Mouse (Mus musculus): ENCODE data around the gene Sprr1b. TPM values are rescaled to one million over a fixed set of nuclear protein-coding genes. Genes with fewer than 3 reads are reported as not detected.

Sprr1b gene
- polyA plus RNA-seq, 1 experiment, result not detected

Other genes with a start within 250 kb of the Sprr1b start
- gene Sprr2a1, start 223.0 kb downstream of the Sprr1b start, polyA plus RNA-seq (2012; ENCODE audit: insufficient read depth, insufficient read length, missing spikeins), result not detected in 2 replicates
- gene Sprr2a2, start 222.9 kb downstream of the Sprr1b start, polyA plus RNA-seq (2012; ENCODE audit: insufficient read depth, insufficient read length, missing spikeins), result not detected in 2 replicates
- gene Sprr2a3, start 153.4 kb downstream of the Sprr1b start, polyA plus RNA-seq (2012; ENCODE audit: insufficient read depth, insufficient read length, missing spikeins), result not detected in 2 replicates
- not detected in 2 replicates for gene Sprr2b, start 122.2 kb downstream of the Sprr1b start, polyA plus RNA-seq (2012; ENCODE audit: insufficient read depth, insufficient read length, missing spikeins)
- not detected in 2 replicates for gene Sprr2d, start 99.6 kb downstream of the Sprr1b start, polyA plus RNA-seq (2012; ENCODE audit: insufficient read depth, insufficient read length, missing spikeins)
- not detected in 2 replicates for gene Sprr2e, start 86.6 kb downstream of the Sprr1b start, polyA plus RNA-seq (2012; ENCODE audit: insufficient read depth, insufficient read length, missing spikeins)
- gene Sprr2f, start 73.6 kb downstream of the Sprr1b start, polyA plus RNA-seq (2012; ENCODE audit: insufficient read depth, insufficient read length, missing spikeins), result not detected in 2 replicates
- gene Sprr2h, start 53.1 kb downstream of the Sprr1b start, polyA plus RNA-seq (2012; ENCODE audit: insufficient read depth, insufficient read length, missing spikeins), result not detected in 2 replicates
- not detected in 2 replicates for gene Sprr2i, start 30.8 kb downstream of the Sprr1b start, polyA plus RNA-seq (2012; ENCODE audit: insufficient read depth, insufficient read length, missing spikeins)
- not detected in 2 replicates for gene Sprr2j-ps, start 20.7 kb downstream of the Sprr1b start, polyA plus RNA-seq (2012; ENCODE audit: insufficient read depth, insufficient read length, missing spikeins)
- 31.8 and 35.2 TPM in 2 replicates for gene Gm9774, start 9.4 kb downstream of the Sprr1b start, polyA plus RNA-seq (2012; ENCODE audit: insufficient read depth, insufficient read length, missing spikeins)
- gene Sprr2k, start 6.2 kb downstream of the Sprr1b start, polyA plus RNA-seq (2012; ENCODE audit: insufficient read depth, insufficient read length, missing spikeins), result not detected in 2 replicates
- gene Sprr3, start 19.9 kb upstream of the Sprr1b start, polyA plus RNA-seq (2012; ENCODE audit: insufficient read depth, insufficient read length, missing spikeins), result not detected in 2 replicates
- gene Sprr1a, start 47.1 kb upstream of the Sprr1b start, polyA plus RNA-seq (2012; ENCODE audit: insufficient read depth, insufficient read length, missing spikeins), result not detected in 2 replicates
- gene Sprr4, start 61.7 kb upstream of the Sprr1b start, polyA plus RNA-seq (2012; ENCODE audit: insufficient read depth, insufficient read length, missing spikeins), result not detected in 2 replicates
- gene 2310046K23Rik, start 95.7 kb upstream of the Sprr1b start, polyA plus RNA-seq (2012; ENCODE audit: insufficient read depth, insufficient read length, missing spikeins), result not detected in 2 replicates
- not detected in 2 replicates for gene Ivl, start 134.9 kb upstream of the Sprr1b start, polyA plus RNA-seq (2012; ENCODE audit: insufficient read depth, insufficient read length, missing spikeins)
- not detected in 2 replicates for gene Smcp, start 150.2 kb upstream of the Sprr1b start, polyA plus RNA-seq (2012; ENCODE audit: insufficient read depth, insufficient read length, missing spikeins)
- not detected in 2 replicates for gene 2210017I01Rik, start 168.7 kb upstream of the Sprr1b start, polyA plus RNA-seq (2012; ENCODE audit: insufficient read depth, insufficient read length, missing spikeins)
- not detected in 2 replicates for gene Lce6a, start 182.9 kb upstream of the Sprr1b start, polyA plus RNA-seq (2012; ENCODE audit: insufficient read depth, insufficient read length, missing spikeins)
- not detected in 2 replicates for gene Lce1a1, start 209.5 kb upstream of the Sprr1b start, polyA plus RNA-seq (2012; ENCODE audit: insufficient read depth, insufficient read length, missing spikeins)
- gene Lce1b, start 218.1 kb upstream of the Sprr1b start, polyA plus RNA-seq (2012; ENCODE audit: insufficient read depth, insufficient read length, missing spikeins), result not detected in 2 replicates
- gene Lce1a2, start 231.5 kb upstream of the Sprr1b start, polyA plus RNA-seq (2012; ENCODE audit: insufficient read depth, insufficient read length, missing spikeins), result not detected in 2 replicates
- gene Lce1c, start 240.5 kb upstream of the Sprr1b start, polyA plus RNA-seq (2012; ENCODE audit: insufficient read depth, insufficient read length, missing spikeins), result not detected in 2 replicates
- gene Lce1d, start 248.4 kb upstream of the Sprr1b start, polyA plus RNA-seq (2012; ENCODE audit: insufficient read depth, insufficient read length, missing spikeins), result not detected in 2 replicates